Mouse (Mus musculus) thymus, postnatal 0 days (tissue): ENCODE data around the gene Mapk8. TPM values are rescaled to one million over a fixed set of nuclear protein-coding genes. Genes with fewer than 3 reads are reported as not detected.

Source experiments
- DNase-seq: peaks from one replicate; pipeline ENCODE4 v3.0.0-alpha.2; 2015; ENCODE audit warnings: low spot score
- polyA plus RNA-seq: library from polyadenylated mRNA; unstranded; fragments of >200 nt; fragmentation: Nextera tagmentation; extraction: Ambion mirVana; gene quantifications from 2 replicates; pipeline ENCODE4 v1.2.1, GENCODE M21; 2015

Gene Mapk8
- polyA plus RNA-seq, 1 experiment from 2014 or later = 12.0 TPM

DNA sequence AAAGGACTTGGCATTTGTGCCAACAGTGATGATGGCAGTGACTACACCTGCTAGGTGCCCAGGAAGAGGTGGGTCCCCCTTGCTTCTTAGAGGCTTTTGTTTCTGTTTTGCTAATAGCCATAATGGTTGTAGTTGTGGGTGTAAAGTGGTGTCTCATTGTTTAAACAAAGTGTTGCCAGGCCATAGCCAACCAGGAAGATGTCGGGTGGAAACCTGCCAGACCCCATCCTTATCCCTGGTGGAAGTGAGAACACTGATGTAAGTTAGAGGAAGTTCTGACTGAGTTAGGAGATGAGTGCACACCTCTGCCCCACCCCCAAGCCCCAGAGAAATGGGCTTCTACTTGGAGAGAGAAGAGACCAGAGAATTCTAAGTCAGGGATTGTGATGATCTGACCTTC lies 98.8 kb downstream of the Mapk8 start:
- DNase-seq = no peak

DNA sequence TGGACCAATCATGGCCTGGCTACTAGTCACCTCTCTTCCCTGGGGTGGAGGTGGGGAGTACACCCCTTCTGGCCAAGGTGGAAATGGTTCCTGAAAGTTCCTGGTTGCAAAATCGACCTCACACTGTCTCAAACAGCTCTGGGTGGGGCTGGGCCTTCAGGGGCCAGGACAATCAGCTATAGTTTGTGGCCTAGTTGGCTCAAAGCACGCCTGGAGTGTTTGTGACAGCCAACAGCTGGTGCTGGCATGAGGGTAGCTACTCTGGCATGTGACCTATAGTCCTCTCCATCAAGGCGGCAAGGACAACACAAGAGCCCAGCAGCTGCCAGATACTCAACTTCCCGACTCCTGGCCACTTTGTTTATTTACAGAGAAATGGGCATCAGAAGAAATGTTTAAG lies 99.2 kb downstream of the Mapk8 start:
- no peak for DNase-seq

DNA sequence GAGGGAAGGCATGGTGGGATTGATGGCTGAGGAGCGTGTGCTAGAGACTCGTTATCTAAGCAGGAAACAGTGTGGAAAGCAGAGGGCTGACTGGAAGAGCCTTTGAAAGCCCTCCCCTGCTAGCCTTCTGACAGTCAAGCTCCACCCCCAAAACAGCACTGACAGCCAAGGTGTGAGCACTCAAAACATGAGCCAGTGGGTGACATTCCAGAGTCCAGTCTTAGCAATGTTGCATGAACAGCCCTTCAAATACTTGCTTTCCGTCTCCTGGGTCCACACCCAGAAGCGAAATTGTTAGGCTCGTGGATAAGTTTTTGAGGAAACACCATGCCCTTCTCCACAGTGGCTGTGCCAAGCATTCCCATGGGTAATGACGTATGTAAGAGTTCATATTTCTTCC lies 100.4 kb downstream of the Mapk8 start:
- no peak for DNase-seq

DNA sequence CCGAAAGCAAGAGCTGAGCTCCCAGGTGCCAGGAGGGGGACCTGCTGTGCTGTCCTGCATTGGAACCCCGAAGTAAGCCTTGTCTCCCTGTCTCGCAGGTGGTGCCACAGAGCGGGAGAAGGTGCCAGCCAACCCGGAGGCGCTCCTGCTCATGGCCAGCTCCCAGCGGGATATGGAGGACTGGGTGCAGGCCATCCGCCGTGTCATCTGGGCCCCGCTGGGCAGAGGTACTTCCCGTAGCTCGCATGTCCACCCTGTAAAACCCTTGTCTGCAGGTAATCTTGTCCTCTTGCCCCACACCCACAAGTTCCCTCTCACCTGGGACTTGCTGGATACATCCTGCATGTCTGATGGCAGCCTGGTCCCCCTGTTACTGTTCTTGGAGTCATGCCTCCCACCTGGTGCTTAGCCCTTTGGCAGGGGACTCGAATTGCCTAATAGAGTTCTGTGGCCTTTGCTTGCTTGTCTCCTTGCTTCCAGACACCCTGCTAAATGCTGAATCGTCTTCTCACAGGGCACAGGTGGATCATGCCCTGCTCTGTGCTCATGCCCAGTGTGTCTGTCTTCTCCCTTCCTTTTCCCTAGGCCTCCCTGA lies 103.7 kb downstream of the Mapk8 start:
- DNase-seq = no peak

DNA sequence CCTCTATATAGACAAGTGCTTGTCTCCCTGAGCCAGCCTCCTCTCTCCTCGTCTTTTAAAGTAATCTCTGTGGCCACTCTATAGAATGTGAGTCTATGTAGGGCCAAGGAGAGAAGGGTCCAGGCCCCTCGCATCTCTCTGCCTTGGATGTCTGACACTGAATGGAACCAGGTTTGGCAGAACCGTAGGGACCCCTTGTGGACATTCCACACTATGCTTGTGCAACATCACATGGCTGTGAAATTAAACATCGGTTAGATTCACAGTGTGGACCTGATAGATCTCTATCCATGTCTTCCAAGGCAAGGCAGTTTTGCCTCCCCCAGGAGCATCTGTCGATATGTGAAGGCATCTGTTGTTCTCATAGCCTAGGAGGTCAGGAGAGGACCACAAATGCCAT lies 108.3 kb downstream of the Mapk8 start:
- DNase-seq = no peak

DNA sequence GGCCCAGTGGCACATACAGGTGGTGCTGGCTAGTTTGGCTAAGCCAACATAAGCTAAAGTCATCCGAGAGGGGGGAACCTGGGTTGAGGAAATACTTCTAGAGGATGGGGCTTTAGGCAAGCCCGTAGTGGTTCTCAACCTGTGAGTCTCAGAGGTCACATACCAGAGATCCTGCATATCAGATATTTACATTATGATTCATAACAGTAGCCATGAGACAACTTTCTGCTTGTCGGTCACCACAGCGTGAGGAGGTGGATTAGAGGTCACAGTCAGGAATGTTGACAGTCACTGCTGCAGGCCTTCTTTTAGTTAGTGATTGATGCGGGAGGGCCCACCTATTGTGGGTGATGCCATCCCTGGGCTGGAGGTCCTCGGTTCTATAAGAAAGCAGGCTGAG lies 111.2 kb downstream of the Mapk8 start:
- no peak for DNase-seq

DNA sequence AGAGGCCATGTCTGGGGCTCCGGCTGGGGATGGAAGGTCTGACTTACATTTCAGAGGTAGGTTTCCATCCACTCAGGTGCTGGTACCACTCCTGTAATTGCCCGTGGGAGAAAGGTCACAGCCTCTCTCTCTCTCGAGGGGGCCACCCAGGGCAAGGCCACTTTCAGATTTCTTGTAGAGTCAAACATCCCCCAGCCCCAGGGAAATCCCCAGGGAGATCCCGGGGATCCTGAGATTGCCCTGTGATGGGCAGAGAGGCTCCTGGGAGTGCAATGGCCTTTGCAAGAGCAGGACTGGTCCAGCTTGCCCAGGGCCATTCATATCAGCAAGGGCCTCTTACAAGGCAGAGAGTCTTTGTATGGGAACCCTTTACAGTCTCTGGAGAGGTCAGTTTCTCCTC lies 112.6 kb downstream of the Mapk8 start:
- DNase-seq = no peak

DNA sequence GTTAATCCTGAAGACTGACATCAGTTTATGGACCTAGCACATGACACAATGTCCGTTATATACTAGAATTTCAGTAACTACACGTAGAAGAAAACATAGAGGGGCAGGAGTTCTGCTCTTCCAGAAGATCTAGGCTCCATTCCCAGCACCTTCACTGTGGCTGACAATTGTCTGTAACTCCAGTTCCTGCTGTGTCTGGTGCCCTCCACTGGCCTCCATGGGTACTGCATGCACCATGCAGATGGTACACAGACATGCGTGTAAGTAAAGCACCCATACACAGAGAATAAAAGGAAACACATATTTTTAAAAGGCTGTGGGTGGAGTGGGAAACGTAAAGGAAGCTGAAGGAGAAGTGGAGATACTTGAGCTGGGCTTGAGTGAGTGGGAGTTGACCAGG lies 113.1 kb downstream of the Mapk8 start:
- peak; percentile 27 for DNase-seq

DNA sequence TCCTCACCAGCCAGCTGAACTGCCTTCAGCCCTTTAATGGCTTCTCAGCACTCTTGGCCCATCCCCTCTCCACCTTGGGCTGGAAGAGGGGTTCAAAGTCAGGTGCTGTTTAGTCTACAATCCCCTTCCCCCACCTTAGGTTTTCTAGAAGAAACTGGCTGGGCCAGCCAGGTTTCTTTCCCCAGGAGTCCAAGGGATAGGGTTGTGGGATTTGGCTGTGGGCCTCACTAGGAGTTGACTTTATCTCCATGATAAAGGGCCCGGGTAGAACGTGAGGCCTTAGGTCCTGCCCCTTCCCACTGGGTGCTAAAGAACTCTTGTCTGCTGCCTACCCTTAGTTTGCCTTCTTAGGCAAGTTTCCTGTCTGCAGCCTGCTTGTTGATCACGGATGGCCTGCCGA lies 115.3 kb downstream of the Mapk8 start:
- DNase-seq = no peak

DNA sequence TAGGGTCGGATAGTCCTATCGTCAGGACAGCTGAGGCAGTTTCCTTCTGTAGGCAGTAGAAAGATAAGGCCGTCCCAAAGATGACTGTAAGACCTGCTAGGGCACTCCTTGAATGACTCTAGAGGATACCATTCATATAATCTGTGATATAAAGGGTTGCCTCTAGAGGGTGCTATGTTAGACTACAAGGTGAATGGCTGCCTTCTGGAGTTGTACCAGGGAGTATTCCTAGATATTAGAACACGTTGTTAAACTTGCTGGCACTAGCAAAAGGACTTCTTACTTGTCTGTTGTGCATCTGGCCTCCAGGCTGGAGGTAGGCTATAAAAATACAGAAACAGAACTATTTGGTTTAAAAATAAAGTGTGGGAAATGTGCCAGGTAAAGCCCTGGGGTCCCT lies 116.0 kb downstream of the Mapk8 start:
- peak; percentile 14 for DNase-seq

DNA sequence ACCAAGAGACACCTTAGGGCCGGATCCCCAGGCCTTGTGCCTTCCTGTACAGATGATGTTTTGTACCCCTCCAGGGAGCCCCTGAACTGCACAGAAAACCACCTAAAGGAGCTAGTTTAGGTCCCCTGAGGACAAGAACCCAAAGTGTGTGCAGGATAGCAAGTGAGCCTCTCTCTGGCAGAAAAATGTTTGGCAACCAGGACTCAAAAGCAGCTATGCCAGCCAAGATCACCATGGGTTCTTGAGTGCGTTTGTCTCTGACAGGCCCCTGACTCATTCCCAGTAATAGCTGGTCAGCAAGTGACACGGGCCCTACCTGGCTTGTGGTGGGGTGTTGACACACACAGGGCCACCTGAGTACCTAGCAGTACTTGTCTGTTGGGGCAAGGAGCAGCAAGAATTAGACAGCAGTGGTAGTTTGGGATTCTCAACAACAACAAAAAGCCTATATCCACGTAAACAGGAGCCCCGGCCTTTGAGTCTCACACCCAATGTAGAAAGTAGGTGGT lies 117.6 kb downstream of the Mapk8 start:
- DNase-seq = no peak

DNA sequence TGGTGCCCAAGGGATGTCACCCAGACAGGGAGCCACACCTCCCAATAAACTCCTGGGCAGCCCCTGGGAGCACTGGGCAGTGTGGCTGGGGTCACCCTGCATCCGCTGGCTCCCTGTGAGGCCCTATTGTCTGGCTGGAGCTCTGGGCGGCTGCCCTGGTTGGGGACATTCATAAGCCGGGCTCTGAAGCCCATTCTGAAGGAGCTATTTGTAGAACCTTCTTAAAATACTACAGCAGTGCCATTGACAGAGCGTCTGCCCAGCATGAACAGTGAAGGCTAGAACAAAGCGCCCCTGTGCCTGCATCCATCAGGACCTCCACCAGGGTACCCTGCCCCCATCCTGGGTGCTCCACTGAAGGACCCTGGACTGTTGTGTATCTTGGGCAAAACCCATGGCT lies 118.6 kb downstream of the Mapk8 start:
- no peak for DNase-seq

Other genes with a start within 250 kb of the Mapk8 start
- gene Arhgap22, start 233.1 kb downstream of the Mapk8 start, polyA plus RNA-seq = 3.1 and 3.4 TPM in 2 replicates
- not detected in 2 replicates for gene Frmpd2, start 24.5 kb upstream of the Mapk8 start, polyA plus RNA-seq
- gene Ptpn20, start 142.0 kb upstream of the Mapk8 start, polyA plus RNA-seq = 0.04 TPM in 1 of 2 replicates, not detected in the other